Mouse (Mus musculus): ENCODE data around the gene Tbl3. TPM values are rescaled to one million over a fixed set of nuclear protein-coding genes. Genes with fewer than 3 reads are reported as not detected.
"Not testable (repeated sequence)": the region's sequence is repeated elsewhere in the genome, so short reads cannot be mapped to it uniquely, and the experiment has no call there.

Gene Tbl3
- total RNA-seq, 2 experiments from 2014 or later = 18.0 to 20.1 TPM

DNA sequence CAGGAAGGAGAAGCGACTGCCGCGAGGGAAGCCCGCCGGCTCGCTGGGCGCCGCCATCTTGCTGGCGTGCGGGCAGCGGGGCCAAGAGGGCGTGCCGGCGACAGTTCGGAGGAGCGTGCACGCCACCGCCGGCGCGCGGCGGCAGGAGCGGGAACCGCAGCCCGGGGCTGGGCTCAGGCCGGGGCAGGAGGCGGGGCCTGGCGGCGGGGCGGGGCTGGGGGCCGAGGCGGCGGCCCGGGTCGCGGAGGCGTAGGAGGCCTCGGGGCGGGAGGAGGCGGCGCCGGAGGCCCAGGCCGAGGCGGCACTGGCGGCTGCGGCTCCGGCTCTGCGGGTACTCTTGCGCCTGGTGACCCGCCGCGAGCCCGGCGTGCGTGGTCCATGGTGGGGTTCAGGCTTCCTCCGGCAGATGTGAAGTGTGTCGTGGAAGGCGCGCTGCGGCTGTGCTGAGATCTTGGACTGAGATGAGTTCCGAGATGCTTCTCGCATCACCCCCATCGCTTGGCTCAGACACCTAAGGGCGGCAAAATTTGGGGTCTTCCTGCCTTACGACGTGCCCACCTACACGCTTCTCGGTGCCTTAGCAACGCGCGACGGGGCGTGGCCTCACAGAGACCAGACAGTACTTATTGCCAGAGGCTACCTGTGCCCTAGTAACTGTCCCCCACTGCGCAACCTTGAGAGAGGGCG is 11.3 kb downstream of the Tbl3 start, which contains the start of the genes Gfer and Noxo1:
Gene Gfer, minus strand, starts transcription at position 146 of the 687 bp plus-strand sequence.
Gene Noxo1, plus strand, starts transcription at position 224 of the 687 bp plus-strand sequence.
- DNase-seq = peak; percentile 87 to 93

DNA sequence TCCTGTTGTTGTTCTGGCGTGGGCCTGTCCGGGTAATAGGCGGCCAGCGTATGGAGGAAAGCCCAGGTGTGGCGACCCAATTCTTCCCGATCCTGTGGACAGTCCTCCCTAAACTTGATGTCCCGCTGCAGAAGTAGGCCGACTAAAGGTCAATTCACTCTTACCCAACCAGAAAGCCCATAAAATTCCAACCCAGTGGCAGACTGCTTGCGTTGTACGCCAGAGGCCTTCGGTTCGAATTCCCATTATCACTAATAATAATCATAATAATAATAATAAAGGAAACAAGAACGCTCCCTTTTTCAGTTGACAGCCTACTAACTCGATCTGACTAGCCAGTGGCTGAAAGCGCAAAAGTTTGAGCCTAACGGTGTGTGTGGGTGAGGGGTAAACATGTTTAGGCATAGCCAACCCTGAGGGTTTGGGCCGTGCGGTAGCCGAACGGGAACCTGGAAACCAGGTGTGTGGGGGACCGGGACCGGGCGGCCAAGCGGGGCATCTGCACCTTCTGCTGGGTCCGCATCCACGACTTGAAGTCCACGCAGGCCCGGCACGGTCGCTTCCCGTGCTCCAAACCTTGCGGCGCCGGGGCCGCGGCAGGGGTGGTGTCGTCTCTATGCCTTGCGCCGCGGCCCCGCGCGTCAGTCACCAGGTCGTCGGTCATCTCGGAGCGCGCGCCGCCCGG is 12.0 kb downstream of the Tbl3 start:
- no peak for DNase-seq

DNA sequence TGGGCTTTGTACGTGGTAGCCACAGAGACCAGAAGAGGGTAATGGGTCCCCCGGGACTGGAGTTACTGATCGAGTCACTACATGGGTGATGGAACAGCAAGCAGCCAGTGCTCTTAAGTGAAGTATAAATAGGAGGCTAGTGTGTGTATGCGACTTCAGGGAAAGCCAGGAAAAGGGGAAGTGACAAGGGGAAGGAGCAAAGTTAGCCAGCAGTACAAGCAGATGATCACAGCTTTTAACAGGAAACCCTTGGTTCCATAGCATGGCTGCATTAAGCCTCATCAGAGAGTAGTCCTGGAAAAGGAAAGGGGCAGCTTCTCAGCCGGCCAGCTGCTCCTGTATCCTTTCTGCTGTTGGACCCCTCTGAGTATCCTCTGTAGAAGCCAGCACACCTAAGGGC is 15.1 kb downstream of the Tbl3 start:
- DNase-seq = peak in 1 of 2 experiments; percentile 28

DNA sequence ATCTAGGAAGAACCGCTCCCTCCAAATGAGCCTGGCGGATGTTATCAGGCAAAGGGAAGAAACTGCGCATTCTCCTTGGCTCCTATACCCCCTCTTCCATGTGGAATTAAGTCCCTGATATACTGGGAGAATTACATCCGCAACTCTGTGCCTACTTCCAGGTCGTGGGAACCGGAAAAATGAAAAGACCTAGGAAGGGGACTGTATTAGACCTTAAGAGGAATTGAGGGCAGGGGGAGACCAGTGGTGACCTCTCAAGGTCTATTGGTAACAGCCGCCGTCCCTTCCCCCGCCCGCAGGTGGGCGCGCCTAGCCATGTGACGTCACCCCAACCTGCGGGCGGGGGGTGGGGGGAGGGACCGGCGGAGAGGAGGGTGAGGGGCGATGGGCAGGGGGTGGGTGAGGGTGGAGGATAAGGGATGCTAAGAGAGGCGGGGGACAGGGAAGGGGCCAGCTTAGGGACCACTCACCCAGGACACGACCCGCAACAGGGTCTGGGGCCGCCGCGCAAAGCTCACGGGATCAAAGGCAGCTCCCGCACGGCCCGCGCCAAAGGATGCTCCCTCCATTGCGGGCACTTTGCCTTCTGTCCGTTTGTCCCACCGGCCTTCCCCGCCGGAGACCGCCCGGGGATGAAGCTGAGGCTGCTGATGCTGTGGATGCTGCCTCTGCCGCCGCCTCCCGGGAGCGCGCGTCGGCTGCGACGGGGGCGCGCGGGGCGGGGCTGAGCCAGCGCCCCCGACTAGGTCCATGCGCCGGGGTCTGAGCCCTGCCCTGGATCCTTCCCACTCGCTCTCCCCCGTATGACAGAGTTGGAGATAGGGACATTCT is 18.0 kb downstream of the Tbl3 start, which contains the start of gene Syngr3:
Gene Syngr3, minus strand, starts transcription at position 705 of the 831 bp plus-strand sequence.
- DNase-seq = no peak

DNA sequence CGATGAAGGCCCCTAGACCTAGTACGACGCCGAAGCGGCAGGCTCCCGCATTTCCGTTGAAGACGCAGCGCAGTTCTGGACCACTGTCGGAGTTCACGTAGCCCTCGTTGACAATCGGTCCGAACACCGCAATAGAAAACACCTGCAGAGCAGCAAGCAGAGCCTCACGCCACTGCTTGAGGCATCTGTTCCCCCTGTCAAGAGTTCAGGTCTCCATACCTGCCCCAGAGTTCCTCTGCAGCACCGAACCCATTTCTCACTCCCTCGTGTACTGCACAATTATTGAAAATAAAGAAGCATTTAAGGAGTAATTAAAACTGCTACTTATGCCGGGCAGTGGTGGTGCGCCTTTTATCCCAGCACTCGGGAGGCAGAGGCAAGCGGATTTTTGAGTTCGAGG is 19.9 kb downstream of the Tbl3 start:
- DNase-seq = no peak

DNA sequence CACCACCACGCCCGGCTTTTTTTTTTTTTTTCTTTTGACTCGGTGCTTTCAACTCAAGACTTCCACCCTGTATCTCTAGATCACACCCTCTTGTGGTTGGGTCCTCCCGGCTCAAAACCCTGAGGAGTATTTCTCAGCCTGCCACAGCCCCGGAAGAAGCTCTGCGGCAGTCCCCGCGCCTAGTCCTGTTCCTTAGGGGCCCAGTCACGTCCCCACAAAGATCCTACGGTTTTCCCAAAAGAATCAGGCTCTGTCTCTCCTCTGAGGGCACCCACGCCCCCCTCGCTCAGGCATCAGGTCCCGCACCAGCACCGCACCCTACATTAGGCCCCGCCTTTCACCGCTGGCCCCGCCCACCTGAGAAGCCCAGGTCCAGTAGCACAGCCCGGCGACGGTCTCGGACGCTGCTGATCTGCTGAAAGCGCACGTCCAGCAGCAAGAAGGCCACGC is 20.3 kb downstream of the Tbl3 start:
- DNase-seq = peak; percentile 63 to 64

DNA sequence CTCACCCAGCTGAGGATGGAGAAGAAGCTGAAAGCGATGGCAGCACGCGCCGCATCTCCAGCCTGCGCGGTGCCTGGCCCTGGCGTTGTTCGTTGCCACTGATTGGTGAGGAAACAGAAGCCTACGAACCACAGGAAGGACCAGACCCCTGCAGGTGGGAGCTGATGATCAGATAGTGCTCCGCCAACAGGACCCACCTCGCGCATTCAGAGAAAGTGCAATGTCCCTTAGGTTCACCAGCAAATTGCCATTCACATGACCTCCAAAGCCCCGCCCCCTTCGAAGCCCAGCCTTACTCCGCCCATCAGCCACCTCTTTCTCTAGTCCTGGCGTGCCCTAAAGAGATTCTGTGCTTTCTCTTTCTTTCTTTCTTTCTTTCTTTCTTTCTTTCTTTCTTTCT is 20.9 kb downstream of the Tbl3 start:
- peak in 1 of 2 experiments; percentile 28 for DNase-seq

DNA sequence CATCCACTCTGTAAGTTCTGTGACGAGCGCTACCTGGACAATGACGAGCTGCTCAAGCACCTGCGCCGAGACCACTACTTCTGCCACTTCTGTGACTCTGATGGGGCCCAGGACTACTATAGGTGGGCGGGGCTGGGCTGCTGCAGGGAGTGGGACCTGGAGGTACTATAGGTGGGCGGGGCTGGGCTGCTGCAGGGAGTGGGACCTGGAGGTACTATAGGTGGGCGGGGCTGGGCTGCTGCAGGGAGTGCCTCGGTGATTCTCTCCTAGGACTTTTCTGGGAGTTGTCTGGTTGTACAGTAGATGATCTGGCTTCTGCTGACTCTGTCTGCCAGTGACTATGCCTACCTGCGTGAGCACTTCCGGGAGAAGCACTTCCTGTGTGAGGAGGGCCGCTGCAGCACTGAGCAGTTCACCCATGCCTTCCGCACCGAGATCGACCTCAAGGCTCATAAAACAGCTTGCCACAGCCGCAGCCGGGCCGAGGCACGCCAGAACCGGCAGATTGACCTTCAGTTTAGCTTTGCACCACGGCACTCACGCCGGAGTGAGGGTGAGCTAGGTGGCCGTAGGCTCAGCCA is 29.9 kb downstream of the Tbl3 start:
- no peak for DNase-seq

DNA sequence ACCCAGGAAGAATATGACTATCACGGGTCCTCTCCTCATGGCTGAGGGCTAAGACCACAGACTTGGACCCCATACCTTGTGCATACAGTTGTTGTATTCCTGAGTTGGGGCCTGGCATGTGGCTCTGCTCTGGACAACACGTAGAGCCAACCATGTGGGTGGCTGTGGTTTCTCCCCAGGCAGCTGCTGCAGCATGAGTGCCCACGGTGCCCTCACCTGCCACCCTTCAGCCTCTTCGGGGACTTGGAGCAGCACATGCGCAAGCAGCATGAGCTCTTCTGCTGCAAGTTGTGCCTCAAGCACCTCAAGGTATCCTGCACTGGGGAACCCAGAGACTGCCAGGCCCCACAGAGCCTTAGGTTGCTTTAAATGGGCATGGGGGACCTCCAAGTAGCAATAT is 30.6 kb downstream of the Tbl3 start:
- DNase-seq = no peak

DNA sequence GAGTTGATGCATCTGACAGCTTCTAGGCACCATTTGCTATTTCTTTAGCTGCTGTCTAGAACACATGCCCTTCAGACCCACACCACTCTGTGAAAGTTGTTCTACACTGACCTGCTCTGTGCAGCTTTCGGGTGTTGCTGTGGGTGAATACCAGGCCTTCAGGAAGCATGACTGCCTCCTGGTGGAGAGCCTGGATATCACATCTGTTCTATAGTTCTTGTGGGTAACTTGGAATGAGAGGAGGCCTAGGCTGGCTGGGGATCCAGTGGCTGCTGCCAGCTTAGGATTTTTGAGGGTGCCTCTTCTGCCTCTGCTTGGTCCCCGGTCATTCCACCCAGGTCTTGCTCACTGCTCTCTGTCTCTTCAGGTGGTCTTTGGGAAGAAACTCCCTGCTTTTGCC is 31.3 kb downstream of the Tbl3 start:
- peak; percentile 59 to 81 for DNase-seq

DNA sequence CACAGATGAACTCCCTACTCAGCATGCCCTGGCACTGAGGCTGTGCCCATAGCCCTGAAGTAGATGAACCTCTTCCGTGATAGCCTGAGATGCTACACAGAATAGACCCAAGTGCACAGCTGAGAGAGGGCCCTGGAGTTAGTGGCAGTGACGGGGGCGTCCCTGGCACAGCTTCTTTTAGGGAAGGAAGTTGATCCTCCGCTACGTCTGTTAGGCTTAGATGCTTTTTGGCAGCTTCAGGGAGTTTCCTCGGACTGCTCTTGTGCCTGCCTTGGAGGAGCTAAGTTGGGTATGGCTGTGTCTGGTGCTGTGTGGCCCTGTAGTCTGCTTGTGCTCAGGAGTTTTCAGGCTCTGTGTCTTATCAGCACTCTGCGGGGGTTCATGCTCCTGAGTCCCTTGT is 33.2 kb downstream of the Tbl3 start:
- DNase-seq = no peak

DNA sequence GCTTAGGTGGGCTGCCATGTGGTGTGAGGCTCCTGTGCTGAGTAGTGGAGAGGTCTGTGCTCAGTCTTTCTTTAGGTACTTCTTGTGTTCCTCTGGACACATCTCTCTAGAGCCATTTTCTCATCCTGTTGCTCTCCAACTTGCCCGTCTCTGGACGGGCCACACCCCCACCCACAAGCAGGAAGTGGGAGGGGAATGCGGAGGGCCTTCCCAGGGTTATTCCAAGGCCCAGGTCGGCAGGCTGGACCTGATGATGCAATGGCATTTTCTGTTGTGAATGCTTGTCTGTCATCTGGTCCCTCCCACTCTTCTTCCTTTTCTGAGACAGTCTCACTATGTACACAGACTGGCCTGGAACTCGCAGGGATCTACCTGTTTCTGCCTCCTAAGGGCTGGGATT is 35.3 kb downstream of the Tbl3 start:
- peak; percentile 60 to 82 for DNase-seq

DNA sequence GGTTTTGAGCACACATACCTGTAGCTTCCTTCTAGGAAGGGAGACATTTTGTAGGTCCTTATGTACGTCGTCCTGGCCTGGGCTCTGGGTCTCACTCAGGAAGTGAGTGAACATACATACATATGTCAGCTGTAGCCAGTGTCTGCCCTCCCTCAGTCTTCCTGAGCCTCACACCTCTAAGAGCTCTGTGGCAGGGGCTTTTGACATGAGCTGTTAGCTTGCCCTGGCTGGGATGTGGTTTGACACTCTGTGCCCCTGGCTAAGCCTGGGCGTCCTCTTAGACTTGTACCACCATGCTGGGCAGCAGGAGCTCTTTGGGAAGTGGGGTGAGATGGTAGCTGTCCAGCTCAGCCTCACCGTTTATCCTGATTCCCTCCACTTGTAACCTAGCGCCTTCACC is 36.1 kb downstream of the Tbl3 start:
- DNase-seq = no peak

DNA sequence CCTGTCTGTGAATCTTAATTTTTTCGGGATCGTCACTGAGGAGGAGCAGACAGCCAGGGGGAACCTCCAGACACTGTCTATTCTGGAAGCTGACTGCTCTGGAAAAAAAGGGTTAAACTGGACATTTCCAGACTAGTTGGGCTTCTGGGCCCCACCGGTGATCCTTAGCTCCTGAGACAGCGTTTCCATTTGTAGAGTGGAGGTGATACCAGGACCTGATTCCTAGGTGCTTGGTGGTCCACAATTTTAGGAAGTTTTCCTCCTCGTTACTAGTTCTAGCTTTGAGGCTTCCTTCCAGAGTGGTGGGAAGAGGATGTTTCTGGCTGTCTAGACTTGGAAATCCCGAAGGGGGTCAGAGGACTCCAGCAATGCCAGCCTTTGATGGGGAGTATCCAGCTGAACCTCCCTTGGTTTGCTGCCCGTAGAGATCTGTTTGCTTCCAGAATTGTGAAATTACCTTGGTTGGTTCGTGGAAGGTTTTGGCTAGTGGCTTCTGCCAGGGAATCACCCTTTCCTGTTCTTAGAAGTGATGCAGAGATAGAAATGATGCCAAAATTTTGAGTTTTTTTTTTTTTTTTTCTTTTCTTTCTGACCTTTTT is 37.1 kb downstream of the Tbl3 start:
- no peak for DNase-seq

DNA sequence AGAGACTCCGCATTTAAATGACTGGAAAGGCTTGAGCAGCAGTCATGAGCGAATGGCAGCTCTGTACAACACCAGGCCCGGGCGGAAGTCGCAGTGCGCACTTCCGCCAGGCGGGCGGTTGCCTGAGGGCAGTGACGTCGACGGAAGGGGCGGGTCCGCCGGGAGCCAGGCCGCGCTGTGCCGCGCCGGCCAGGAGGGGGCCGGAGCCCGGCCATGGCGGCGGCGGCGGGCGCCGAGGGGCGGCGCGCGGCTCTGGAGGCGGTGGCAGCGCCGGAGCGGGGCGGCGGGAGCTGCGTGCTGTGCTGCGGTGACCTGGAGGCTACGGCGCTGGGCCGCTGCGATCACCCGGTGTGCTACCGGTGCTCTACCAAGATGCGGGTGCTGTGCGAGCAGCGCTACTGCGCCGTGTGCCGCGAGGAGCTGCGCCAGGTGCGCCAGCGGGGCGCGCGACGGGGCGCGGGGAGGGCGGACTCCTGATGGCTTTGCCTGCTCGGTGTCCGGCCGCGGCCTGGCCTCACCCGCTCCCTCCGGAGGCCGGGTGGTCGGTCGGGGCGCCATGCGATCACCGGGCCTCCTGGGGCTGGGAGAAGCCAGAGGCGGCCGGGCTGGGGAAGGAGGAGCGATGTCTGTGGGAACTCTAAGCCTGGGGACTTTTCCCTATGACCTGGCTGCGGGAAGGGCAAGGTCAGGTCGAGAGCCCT is 37.8 kb downstream of the Tbl3 start, which contains the start of gene Zfp598:
Gene Zfp598, plus strand, starts transcription at position 143 of the 701 bp plus-strand sequence.
- DNase-seq = peak; percentile 95 to 96

DNA sequence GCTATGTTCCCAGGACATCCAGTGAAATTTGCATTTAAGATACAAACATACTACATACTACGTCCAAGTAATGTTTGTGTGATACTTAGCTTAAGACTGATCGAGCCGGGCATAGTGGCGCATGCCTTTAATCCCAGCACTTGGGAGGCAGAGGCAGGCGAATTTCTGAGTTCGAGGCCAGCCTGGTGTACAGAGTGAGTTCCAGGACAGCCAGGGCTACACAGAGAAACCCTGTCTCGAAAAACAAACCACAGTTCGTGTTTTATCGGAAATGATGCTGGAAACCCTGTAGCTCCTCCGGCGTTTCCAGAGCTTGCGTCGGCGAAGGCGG is 38.3 kb downstream of the Tbl3 start:
- not testable (repeated sequence) for DNase-seq

DNA sequence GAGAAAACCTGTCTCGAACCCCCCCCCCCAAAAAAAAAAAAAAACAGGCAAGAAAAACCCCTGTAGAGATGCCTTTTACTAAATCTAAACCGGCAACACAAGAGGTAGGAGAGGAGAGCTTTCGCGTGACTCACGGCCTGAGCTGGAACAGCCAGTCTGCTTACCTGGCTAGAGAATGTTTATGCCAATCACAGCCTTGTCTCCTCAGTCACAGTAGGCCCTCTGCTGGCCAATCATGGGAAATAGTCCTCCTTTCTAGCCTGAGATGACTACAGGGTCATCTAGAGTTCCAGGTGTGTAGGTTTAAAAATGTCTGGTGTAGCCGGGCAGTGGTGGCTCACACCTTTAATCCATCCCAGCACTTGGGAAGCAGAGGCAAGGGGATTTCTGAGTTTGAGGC is 40.0 kb downstream of the Tbl3 start:
- peak; percentile 74 to 79 for DNase-seq

DNA sequence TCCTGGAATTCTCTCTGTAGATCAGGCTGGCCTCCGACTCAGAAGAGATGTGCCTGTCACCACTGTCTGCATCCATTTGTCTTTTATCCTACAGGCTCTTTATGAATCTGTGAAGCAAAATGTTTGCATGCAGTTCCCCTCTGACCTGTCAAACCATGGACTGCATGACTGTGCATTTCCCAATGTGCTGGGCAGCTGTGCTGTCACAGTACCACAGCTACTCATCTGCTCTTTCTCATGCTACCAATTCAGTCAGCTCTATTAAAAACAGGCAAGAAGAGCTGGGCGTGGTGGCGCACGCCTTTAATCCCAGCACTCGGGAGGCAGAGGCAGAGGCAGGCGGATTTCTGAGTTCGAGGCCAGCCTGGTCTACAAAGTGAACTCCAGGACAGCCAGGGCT is 40.4 kb downstream of the Tbl3 start:
- DNase-seq = not testable (repeated sequence)

DNA sequence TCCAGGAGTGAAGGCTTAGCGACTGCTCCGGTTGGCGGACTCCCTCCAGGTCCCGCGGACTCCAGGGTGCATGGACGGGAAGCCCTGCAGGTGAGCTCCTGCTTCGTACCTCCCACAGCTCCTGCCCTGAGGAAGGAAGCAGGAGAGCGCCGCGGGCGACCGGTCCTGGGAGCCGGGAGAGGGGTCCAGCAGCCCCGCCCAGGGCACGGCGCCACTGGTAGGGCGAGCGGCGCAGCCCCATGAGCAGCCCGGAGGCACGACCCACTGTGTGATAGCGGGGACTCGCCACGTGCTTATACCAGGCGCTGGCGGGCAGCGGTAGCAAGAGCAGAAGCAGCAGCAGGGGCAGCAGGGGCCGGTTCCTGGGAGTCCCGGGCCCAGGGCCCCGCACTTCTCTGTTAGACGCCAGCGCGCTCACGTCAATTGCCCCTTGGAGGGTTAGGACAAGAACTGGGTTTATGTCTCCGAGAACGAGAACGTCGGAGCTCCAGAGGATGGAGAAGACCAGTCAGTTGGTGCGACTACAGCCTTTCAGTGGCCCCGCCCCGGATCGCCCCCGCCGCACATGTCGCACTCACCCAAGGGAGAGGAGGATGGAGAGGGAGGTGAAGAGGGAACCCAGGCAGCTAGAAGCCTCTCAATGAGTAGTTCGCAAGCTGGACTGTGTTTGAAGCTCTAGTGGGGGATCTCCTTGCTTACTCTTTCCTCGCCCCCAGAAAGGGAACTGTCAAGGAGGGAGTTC is 49.3 kb downstream of the Tbl3 start, which contains the start of gene Npw:
Gene Npw, minus strand, starts transcription at position 441 of the 742 bp plus-strand sequence.
- no peak for DNase-seq

DNA sequence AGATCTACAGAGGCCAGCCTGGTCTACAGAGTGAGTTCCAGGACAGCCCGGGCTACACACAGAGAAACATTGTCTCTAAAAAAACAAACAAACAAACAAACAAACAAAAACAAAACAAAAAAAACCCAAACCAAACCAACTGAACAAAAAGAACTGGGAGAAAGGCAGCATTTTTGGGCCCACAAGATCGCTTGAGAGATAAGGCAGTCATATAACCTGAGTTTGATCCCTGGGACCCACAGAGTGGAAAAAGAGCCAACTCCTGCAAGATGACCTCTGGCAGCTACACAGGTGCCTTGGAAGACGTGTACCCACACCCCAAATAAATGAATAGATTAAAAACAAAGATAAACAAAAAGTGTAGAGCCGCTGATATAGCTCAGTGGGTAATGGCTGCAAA is 52.5 kb downstream of the Tbl3 start:
- no peak for DNase-seq

Measured in heart, adult 18-20 months (tissue).